Mouse (Mus musculus): ENCODE results near the gene Crybg2. TPM values are rescaled to one million over a fixed set of nuclear protein-coding genes. Genes with fewer than 3 reads are reported as not detected.

Gene Crybg2
- polyA plus RNA-seq, 1 experiment from 2014 or later = 15.6 TPM

DNA sequence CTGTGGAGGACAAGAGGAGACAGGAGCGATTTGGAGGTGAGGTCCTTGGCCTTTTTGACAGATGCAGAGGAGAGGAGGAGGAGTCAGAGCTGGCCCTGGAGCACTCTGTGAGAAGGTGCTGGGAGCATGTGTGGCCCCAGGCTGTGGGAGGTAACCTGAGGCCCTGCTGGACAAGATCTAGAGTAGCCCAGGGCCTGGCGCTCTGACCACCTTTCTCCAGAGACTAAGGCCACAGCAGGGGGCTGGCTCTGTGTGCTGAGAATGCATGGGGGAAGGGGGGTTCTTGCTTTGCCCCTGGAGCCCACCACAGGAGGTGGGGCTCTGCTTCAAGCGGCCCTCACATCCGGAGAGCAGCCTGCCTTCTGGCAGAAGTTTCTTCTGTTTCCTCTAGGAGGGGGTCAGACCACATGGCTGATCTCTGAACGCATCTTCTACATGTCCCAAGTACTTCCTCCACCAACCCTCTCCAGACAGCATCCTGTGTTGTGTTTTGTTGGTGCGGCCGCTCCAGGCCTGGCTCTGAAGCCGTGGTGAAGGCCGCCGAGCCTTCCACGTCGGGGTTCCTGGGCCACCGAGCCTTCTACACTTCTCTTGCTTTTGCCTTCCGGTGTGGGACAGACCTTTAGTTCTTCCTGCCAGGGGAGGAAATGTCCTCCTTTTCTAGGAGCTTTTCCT lies 57.6 kb downstream of the Crybg2 start:
- TF ChIP-seq EP300 (optimal IDR thresholded peaks at IDR 0.05) = no peak
- no peak for TF ChIP-seq CTCF (IDR thresholded peaks at IDR 0.05; ENCODE audit: low read depth)
- ATAC-seq (ENCODE audit: low FRiP score, low TSS enrichment) (no peak), DNase-seq (ENCODE audit: low spot score) (no peak)
- WGBS = 72% methylated on average over 14 of the region's 14 CpGs
- H3K9me3 ChIP-seq (ENCODE audit: control insufficient read depth, low read length) = no peaks in the 10 kb centered on the region
- no peaks in the 10 kb centered on the region for H3K4me1 ChIP-seq (replicated peaks; ENCODE audit: control insufficient read depth, insufficient read depth)
- no peaks in the 10 kb centered on the region for H3K36me3 ChIP-seq (ENCODE audit: control insufficient read depth, insufficient read depth, low read length)
- no peak overlapping the region for H3K4me3 ChIP-seq (ENCODE audit: low read depth, low read length)
- no peak overlapping the region for H3K27ac ChIP-seq (replicated peaks)
- H3K27me3 ChIP-seq (ENCODE audit: control insufficient read depth, insufficient read depth, low read length) = no peaks in the 10 kb centered on the region
- no peak overlapping the region for H3K9ac ChIP-seq (ENCODE audit: low read length)
- H3K4me2 ChIP-seq (replicated peaks; ENCODE audit: low read depth) = no peak overlapping the region

GRCm38 (mm10) chr4:134119042-134119441 lies 58.4 kb downstream of the Crybg2 start:
- WGBS = 77% methylated on average over 5 of the region's 5 CpGs
- no peak for ATAC-seq (ENCODE audit: low FRiP score, low TSS enrichment)

GRCm38 (mm10) chr4:134119644-134120043 lies 59.0 kb downstream of the Crybg2 start:
- Histone ChIP-seq H3K9ac (ENCODE audit: low read length) (no peak overlapping the region), H3K27me3 (ENCODE audit: control insufficient read depth, insufficient read depth, low read length) (no peaks in the 10 kb centered on the region), H3K36me3 (ENCODE audit: control insufficient read depth, insufficient read depth, low read length) (no peaks in the 10 kb centered on the region), H3K27ac (replicated peaks) (no peak overlapping the region), H3K9me3 (ENCODE audit: control insufficient read depth, low read length) (no peaks in the 10 kb centered on the region), H3K4me1 (replicated peaks; ENCODE audit: control insufficient read depth, insufficient read depth) (no peaks in the 10 kb centered on the region), H3K4me2 (replicated peaks; ENCODE audit: low read depth) (no peak overlapping the region), H3K4me3 (ENCODE audit: low read depth, low read length) (no peak overlapping the region)
- TF ChIP-seq CTCF (IDR thresholded peaks at IDR 0.05; ENCODE audit: low read depth) = peak; percentile 64
- TF ChIP-seq EP300 (optimal IDR thresholded peaks at IDR 0.05) = no peak
- WGBS = 61% methylated on average over 9 of the region's 9 CpGs
- ATAC-seq (ENCODE audit: low FRiP score, low TSS enrichment) (no peak), DNase-seq (ENCODE audit: low spot score) (no peak)

More at GRCm38 (mm10) chr4:134119042-134119441, 58.4 kb downstream of the Crybg2 start:
- TF ChIP-seq CTCF (IDR thresholded peaks at IDR 0.05; ENCODE audit: low read depth) = no peak
- TF ChIP-seq EP300 (optimal IDR thresholded peaks at IDR 0.05) = no peak
- Histone ChIP-seq H3K4me2 (replicated peaks; ENCODE audit: low read depth) (no peak overlapping the region), H3K4me3 (ENCODE audit: low read depth, low read length) (no peak overlapping the region), H3K9ac (ENCODE audit: low read length) (no peak overlapping the region), H3K4me1 (replicated peaks; ENCODE audit: control insufficient read depth, insufficient read depth) (no peaks in the 10 kb centered on the region), H3K27me3 (ENCODE audit: control insufficient read depth, insufficient read depth, low read length) (no peaks in the 10 kb centered on the region), H3K27ac (replicated peaks) (no peak overlapping the region), H3K36me3 (ENCODE audit: control insufficient read depth, insufficient read depth, low read length) (no peaks in the 10 kb centered on the region), H3K9me3 (ENCODE audit: control insufficient read depth, low read length) (no peaks in the 10 kb centered on the region)
- no peak for DNase-seq (ENCODE audit: low spot score)

GRCm38 (mm10) chr4:134120192-134120805 lies 59.7 kb downstream of the Crybg2 start:
- Histone ChIP-seq H3K4me1 (replicated peaks; ENCODE audit: control insufficient read depth, insufficient read depth) (no peaks in the 10 kb centered on the region), H3K9ac (ENCODE audit: low read length) (no peak overlapping the region)
- no peak for ATAC-seq (ENCODE audit: low FRiP score, low TSS enrichment)

DNA sequence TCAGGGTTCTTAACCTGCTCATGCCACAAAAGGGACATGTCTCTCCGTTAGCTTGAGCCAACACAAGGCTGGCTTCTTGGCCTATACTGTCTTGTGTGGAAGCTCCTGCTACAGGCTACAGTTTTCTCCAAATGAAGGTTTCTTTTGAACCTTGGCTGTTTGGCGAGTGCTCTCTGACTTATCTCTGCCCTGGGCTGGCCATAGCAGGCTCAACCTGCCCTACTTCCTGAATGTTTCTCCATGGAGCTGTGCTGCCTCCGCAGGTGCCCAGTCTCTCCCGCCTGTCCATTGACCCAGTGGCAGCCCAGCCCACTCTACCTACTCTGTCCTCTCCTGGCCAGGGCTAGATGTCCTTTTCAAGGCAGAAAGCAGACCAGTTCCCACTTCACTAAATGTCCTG lies 60.3 kb downstream of the Crybg2 start:
- no peak for DNase-seq (ENCODE audit: low spot score)
- no peak for ATAC-seq (ENCODE audit: low FRiP score, low TSS enrichment)
- Histone ChIP-seq H3K4me2 (replicated peaks; ENCODE audit: low read depth) (no peak overlapping the region), H3K27ac (replicated peaks) (no peak overlapping the region), H3K9ac (ENCODE audit: low read length) (no peak overlapping the region), H3K27me3 (ENCODE audit: control insufficient read depth, insufficient read depth, low read length) (no peaks in the 10 kb centered on the region), H3K4me1 (replicated peaks; ENCODE audit: control insufficient read depth, insufficient read depth) (no peaks in the 10 kb centered on the region), H3K9me3 (ENCODE audit: control insufficient read depth, low read length) (no peaks in the 10 kb centered on the region), H3K4me3 (ENCODE audit: low read depth, low read length) (no peak overlapping the region), H3K36me3 (ENCODE audit: control insufficient read depth, insufficient read depth, low read length) (no peaks in the 10 kb centered on the region)
- WGBS = 69% methylated on average over 4 of the region's 4 CpGs
- TF ChIP-seq CTCF (IDR thresholded peaks at IDR 0.05; ENCODE audit: low read depth) (no peak), EP300 (optimal IDR thresholded peaks at IDR 0.05) (no peak)

More at GRCm38 (mm10) chr4:134120192-134120805, 59.7 kb downstream of the Crybg2 start:
- no peak overlapping the region for H3K4me3 ChIP-seq (ENCODE audit: low read depth, low read length)
- no peak for DNase-seq (ENCODE audit: low spot score)
- TF ChIP-seq CTCF (IDR thresholded peaks at IDR 0.05; ENCODE audit: low read depth) = no peak
- no peak for TF ChIP-seq EP300 (optimal IDR thresholded peaks at IDR 0.05)
- no peaks in the 10 kb centered on the region for H3K9me3 ChIP-seq (ENCODE audit: control insufficient read depth, low read length)
- whole genome bisulfite sequencing = 76% methylated on average over 6 of the region's 6 CpGs
- H3K4me2 ChIP-seq (replicated peaks; ENCODE audit: low read depth) = no peak overlapping the region
- no peaks in the 10 kb centered on the region for H3K27me3 ChIP-seq (ENCODE audit: control insufficient read depth, insufficient read depth, low read length)
- H3K36me3 ChIP-seq (ENCODE audit: control insufficient read depth, insufficient read depth, low read length) = no peaks in the 10 kb centered on the region
- no peak overlapping the region for H3K27ac ChIP-seq (replicated peaks)

DNA sequence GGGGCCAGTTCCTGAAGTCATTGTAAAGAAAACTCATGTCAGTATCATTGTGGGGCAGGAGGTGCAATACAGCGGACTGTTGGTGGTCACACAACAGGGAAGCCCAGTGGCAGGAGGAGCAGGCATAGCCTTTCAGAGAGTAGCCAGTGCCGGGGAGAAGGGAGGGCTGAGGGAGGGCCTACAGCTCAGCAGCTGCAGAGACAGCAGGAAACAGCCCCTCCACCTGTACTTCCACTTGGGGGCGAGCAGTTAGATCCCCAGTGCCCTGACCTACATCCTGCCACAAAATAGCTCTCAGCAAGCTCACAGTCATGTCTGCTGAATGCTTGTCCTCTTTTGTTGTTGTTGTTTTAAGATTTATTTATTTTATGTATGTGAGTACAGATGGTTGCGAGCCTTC lies 61.0 kb downstream of the Crybg2 start:
- Histone ChIP-seq H3K27me3 (ENCODE audit: control insufficient read depth, insufficient read depth, low read length) (no peaks in the 10 kb centered on the region), H3K4me1 (replicated peaks; ENCODE audit: control insufficient read depth, insufficient read depth) (no peaks in the 10 kb centered on the region), H3K4me3 (ENCODE audit: low read depth, low read length) (no peak overlapping the region), H3K4me2 (replicated peaks; ENCODE audit: low read depth) (no peak overlapping the region), H3K36me3 (ENCODE audit: control insufficient read depth, insufficient read depth, low read length) (no peaks in the 10 kb centered on the region), H3K27ac (replicated peaks) (no peak overlapping the region), H3K9me3 (ENCODE audit: control insufficient read depth, low read length) (no peaks in the 10 kb centered on the region), H3K9ac (ENCODE audit: low read length) (no peak overlapping the region)
- 50% methylated on average over 4 of the region's 4 CpGs for WGBS
- TF ChIP-seq EP300 (optimal IDR thresholded peaks at IDR 0.05) = no peak
- TF ChIP-seq CTCF (IDR thresholded peaks at IDR 0.05; ENCODE audit: low read depth) = no peak
- ATAC-seq (ENCODE audit: low FRiP score, low TSS enrichment) = no peak
- no peak for DNase-seq (ENCODE audit: low spot score)

Data from stomach, postnatal 0 days (tissue).